ENCODE assay signal across 22 mouse cellular contexts in genomic region chr3:139637887-139638286, GRCm38 (mm10).
A peak's percentile ranks its signal among the peaks of the same experiment; 100 is the strongest.
DNase-seq lines count a peak whose midpoint lies in the region; ATAC-seq and TF ChIP-seq lines count a peak whose summit lies in the region.
"Had no signal": no experiment of that assay in that cellular context is flagged by ENCODE, and none has a peak within 500 bp of the region (broad histone marks: within the 10 kb centered on the region; RNA-seq: fewer than 3 reads in every experiment).

No protein-coding gene starts in this region.

- no peaks in the 10 kb centered on the region for H3K4me1 ChIP-seq in forebrain, embryonic 13.5 days
- H3K4me1 ChIP-seq in forebrain, embryonic 10.5 days, result no peaks in the 10 kb centered on the region
- H3K4me1 ChIP-seq: embryonic facial prominence, embryonic 12.5 days; embryonic facial prominence, embryonic 15.5 days; hindbrain, embryonic 12.5 days; hindbrain, embryonic 15.5 days had no signal

- TF ChIP-seq CTCF in brain, embryonic 14.5 days (IDR thresholded peaks at IDR 0.05; ENCODE audit: borderline replicate concordance, extremely low read depth, insufficient read depth, insufficient read length), result no peak

- WGBS in forebrain, embryonic 13.5 days, result 19% methylated on average over 8 of the region's 8 CpGs
- WGBS in forebrain, embryonic 10.5 days, result 46% methylated on average over 8 of the region's 8 CpGs

- H3K4me2 ChIP-seq in forebrain, embryonic 13.5 days, result no peak overlapping the region
- H3K4me2 ChIP-seq: embryonic facial prominence, embryonic 12.5 days; embryonic facial prominence, embryonic 15.5 days; heart, embryonic 11.5 days; hindbrain, embryonic 12.5 days; hindbrain, embryonic 15.5 days had no signal

- no peak overlapping the region for H3K9ac ChIP-seq in forebrain, embryonic 13.5 days
- H3K9ac ChIP-seq: embryonic facial prominence, embryonic 12.5 days; embryonic facial prominence, embryonic 15.5 days; hindbrain, embryonic 12.5 days; hindbrain, embryonic 15.5 days had no signal

- ATAC-seq in forebrain, embryonic 13.5 days, result peak; percentile 70; the same call in 1 of the 2 replicates
- ATAC-seq in erythroid progenitor cell, adult 5-6 weeks (replicated peaks; ENCODE audit: low FRiP score, poor library complexity, severe bottlenecking), result no peak
- ATAC-seq: CD4-positive, CD25-positive, alpha-beta regulatory T cell, adult 4 months; intestine, postnatal 0 days had no signal

- no peak overlapping the region for H3K4me3 ChIP-seq in forebrain, embryonic 13.5 days
- no peak overlapping the region for H3K4me3 ChIP-seq in forebrain, embryonic 10.5 days
- H3K4me3 ChIP-seq: embryonic facial prominence, embryonic 12.5 days; embryonic facial prominence, embryonic 15.5 days; gastrocnemius, adult 2 months; hindbrain, embryonic 12.5 days; hindbrain, embryonic 15.5 days had no signal

- no peaks in the 10 kb centered on the region for H3K36me3 ChIP-seq in forebrain, embryonic 13.5 days (ENCODE audit: poor library complexity, severe bottlenecking)
- no peaks in the 10 kb centered on the region for H3K36me3 ChIP-seq in forebrain, embryonic 10.5 days (replicated peaks)
- H3K36me3 ChIP-seq: embryonic facial prominence, embryonic 12.5 days; embryonic facial prominence, embryonic 15.5 days; hindbrain, embryonic 12.5 days; hindbrain, embryonic 15.5 days had no signal

- no peaks in the 10 kb centered on the region for H3K27me3 ChIP-seq in forebrain, embryonic 13.5 days
- H3K27me3 ChIP-seq in forebrain, embryonic 10.5 days (ENCODE audit: poor library complexity, severe bottlenecking), result no peaks in the 10 kb centered on the region
- H3K27me3 ChIP-seq: embryonic facial prominence, embryonic 12.5 days; embryonic facial prominence, embryonic 15.5 days; hindbrain, embryonic 12.5 days; hindbrain, embryonic 15.5 days had no signal

- no peak for TF ChIP-seq POLR2A in brain, embryonic 14.5 days (IDR thresholded peaks at IDR 0.05; ENCODE audit: borderline replicate concordance, extremely low read depth, insufficient read depth, insufficient read length, poor library complexity, severe bottlenecking)

- no peak for DNase-seq in forebrain, embryonic 10.5 days (ENCODE audit: extremely low spot score, low spot score)
- peak; percentile 4 for DNase-seq in brain, adult 2 months (ENCODE audit: low read depth, low spot score)
- peak; percentile 59 for DNase-seq in brain, embryonic 14.5 days (ENCODE audit: low read depth)
- no peak for DNase-seq in gastrocnemius, adult 18-20 months (ENCODE audit: low spot score)
- DNase-seq: adrenal gland, adult 2 months; adrenal gland, postnatal 14 days; cerebellum, adult 18-20 months; cerebellum, adult 9-10 months; cerebellum, postnatal 14 days; gastrocnemius, adult 2 months; gastrocnemius, postnatal 14 days; heart, adult 11 months; kidney, adult 2 months had no signal

- H3K9me3 ChIP-seq in forebrain, embryonic 13.5 days (replicated peaks), result no peaks in the 10 kb centered on the region
- no peaks in the 10 kb centered on the region for H3K9me3 ChIP-seq in forebrain, embryonic 10.5 days
- H3K9me3 ChIP-seq: embryonic facial prominence, embryonic 12.5 days; embryonic facial prominence, embryonic 15.5 days; hindbrain, embryonic 12.5 days; hindbrain, embryonic 15.5 days had no signal

- H3K27ac ChIP-seq in forebrain, embryonic 13.5 days, result no peak overlapping the region
- H3K27ac ChIP-seq in forebrain, embryonic 10.5 days, result no peak overlapping the region
- H3K27ac ChIP-seq: embryonic facial prominence, embryonic 12.5 days; embryonic facial prominence, embryonic 15.5 days; gastrocnemius, adult 2 months; hindbrain, embryonic 12.5 days; hindbrain, embryonic 15.5 days had no signal

Comparison
In these comparisons a context has a peak if more than half of its experiments do, and no peak if none do; other contexts are left out.
1. DNase-seq: peak in brain, adult 2 months (single experiment) and brain, embryonic 14.5 days (single experiment); none in forebrain, embryonic 10.5 days (single experiment) and gastrocnemius, adult 18-20 months (single experiment).